Mouse (Mus musculus): ENCODE data around the gene Ccdc186. TPM values are rescaled to one million over a fixed set of nuclear protein-coding genes. Genes with fewer than 3 reads are reported as not detected.
"Not testable (repeated sequence)": the region's sequence is repeated elsewhere in the genome, so short reads cannot be mapped to it uniquely, and the experiment has no call there.

Ccdc186 gene
- polyA plus RNA-seq, 1 experiment from 2014 or later = 20.3 TPM

GRCm38 (mm10) chr19:56800930-56801655 lies 20.9 kb downstream of the Ccdc186 start:
- no peak overlapping the region for H3K9ac ChIP-seq

GRCm38 (mm10) chr19:56800226-56800625 lies 21.8 kb downstream of the Ccdc186 start:
- H3K4me3 ChIP-seq = no peak overlapping the region
- no peaks in the 10 kb centered on the region for H3K9me3 ChIP-seq (replicated peaks)
- no peak overlapping the region for H3K9ac ChIP-seq
- no peaks in the 10 kb centered on the region for H3K27me3 ChIP-seq (replicated peaks)
- no peak for ATAC-seq (ENCODE audit: insufficient number of reproducible peaks, low FRiP score)
- peaks cover 69% of the 10 kb centered on the region for H3K36me3 ChIP-seq
- WGBS = 42% methylated on average over 8 of the region's 8 CpGs
- H3K4me2 ChIP-seq = no peak overlapping the region
- H3K27ac ChIP-seq (ENCODE audit: poor library complexity, severe bottlenecking) = no peak overlapping the region
- peaks cover 45% of the 10 kb centered on the region for H3K4me1 ChIP-seq (replicated peaks)

More at GRCm38 (mm10) chr19:56800930-56801655, 20.9 kb downstream of the Ccdc186 start:
- H3K4me2 ChIP-seq = no peak overlapping the region
- H3K36me3 ChIP-seq = peaks cover 70% of the 10 kb centered on the region
- H3K27me3 ChIP-seq (replicated peaks) = no peaks in the 10 kb centered on the region
- peak; percentile 80 for ATAC-seq (ENCODE audit: insufficient number of reproducible peaks, low FRiP score)
- H3K27ac ChIP-seq (ENCODE audit: poor library complexity, severe bottlenecking) = peak overlapping the region; percentile 63
- WGBS = 16% methylated on average over 7 of the region's 7 CpGs
- no peaks in the 10 kb centered on the region for H3K9me3 ChIP-seq (replicated peaks)
- H3K4me3 ChIP-seq = no peak overlapping the region
- H3K4me1 ChIP-seq (replicated peaks) = peaks cover 45% of the 10 kb centered on the region

GRCm38 (mm10) chr19:56797376-56797775 lies 24.6 kb downstream of the Ccdc186 start:
- ATAC-seq (ENCODE audit: insufficient number of reproducible peaks, low FRiP score) = no peak
- 89% methylated on average over 11 of the region's 11 CpGs for WGBS
- H3K27me3 ChIP-seq (replicated peaks) = no peaks in the 10 kb centered on the region

GRCm38 (mm10) chr19:56788952-56789351 lies 33.0 kb downstream of the Ccdc186 start:
- Histone ChIP-seq H3K4me2 (no peak overlapping the region), H3K4me1 (replicated peaks) (no peaks in the 10 kb centered on the region), H3K4me3 (no peak overlapping the region), H3K27ac (ENCODE audit: poor library complexity, severe bottlenecking) (no peak overlapping the region), H3K9ac (no peak overlapping the region), H3K36me3 (peaks cover 54% of the 10 kb centered on the region), H3K27me3 (replicated peaks) (no peaks in the 10 kb centered on the region), H3K9me3 (replicated peaks) (no peaks in the 10 kb centered on the region)
- WGBS = 94% methylated on average over 5 of the region's 5 CpGs
- no peak for ATAC-seq (ENCODE audit: insufficient number of reproducible peaks, low FRiP score)

More at GRCm38 (mm10) chr19:56797376-56797775, 24.6 kb downstream of the Ccdc186 start:
- Histone ChIP-seq H3K27ac (ENCODE audit: poor library complexity, severe bottlenecking) (no peak overlapping the region), H3K9me3 (replicated peaks) (no peaks in the 10 kb centered on the region), H3K9ac (no peak overlapping the region), H3K4me3 (no peak overlapping the region), H3K4me1 (replicated peaks) (peaks cover 27% of the 10 kb centered on the region), H3K4me2 (no peak overlapping the region), H3K36me3 (peaks cover 85% of the 10 kb centered on the region)

- no peaks in the 10 kb centered on the region for H3K27me3 ChIP-seq (replicated peaks)
- H3K9ac ChIP-seq = no peak overlapping the region
- peaks cover 52% of the 10 kb centered on the region for H3K36me3 ChIP-seq
- H3K4me3 ChIP-seq = no peak overlapping the region
- WGBS = 89% methylated on average over 7 of the region's 7 CpGs
- H3K4me2 ChIP-seq = no peak overlapping the region
- no peak overlapping the region for H3K27ac ChIP-seq (ENCODE audit: poor library complexity, severe bottlenecking)
- H3K4me1 ChIP-seq (replicated peaks) = no peaks in the 10 kb centered on the region
- ATAC-seq (ENCODE audit: insufficient number of reproducible peaks, low FRiP score) = no peak
- H3K9me3 ChIP-seq (replicated peaks) = no peaks in the 10 kb centered on the region
Observed at GRCm38 (mm10) chr19:56787911-56788310, 34.1 kb downstream of the Ccdc186 start.

GRCm38 (mm10) chr19:56778532-56778931 lies 43.5 kb downstream of the Ccdc186 start:
- H3K4me1 ChIP-seq (replicated peaks) = peaks cover 40% of the 10 kb centered on the region
- not testable (repeated sequence) for H3K36me3 ChIP-seq; H3K4me3 ChIP-seq; H3K9ac ChIP-seq; H3K4me2 ChIP-seq; H3K9me3 ChIP-seq (replicated peaks); H3K27me3 ChIP-seq (replicated peaks); H3K27ac ChIP-seq (ENCODE audit: poor library complexity, severe bottlenecking); ATAC-seq (ENCODE audit: insufficient number of reproducible peaks, low FRiP score)
- 93% methylated on average over 7 of the region's 7 CpGs for WGBS

GRCm38 (mm10) chr19:56776719-56777382 lies 45.1 kb downstream of the Ccdc186 start:
- no peak overlapping the region for H3K27ac ChIP-seq (ENCODE audit: poor library complexity, severe bottlenecking)
- WGBS = 21% methylated on average over 16 of the region's 16 CpGs
- no peaks in the 10 kb centered on the region for H3K27me3 ChIP-seq (replicated peaks)
- no peak overlapping the region for H3K4me3 ChIP-seq
- no peaks in the 10 kb centered on the region for H3K36me3 ChIP-seq
- ATAC-seq (ENCODE audit: insufficient number of reproducible peaks, low FRiP score) = 0 out of 2 replicates have a peak, but pooled peaks have one; percentile 35
- no peak overlapping the region for H3K9ac ChIP-seq
- H3K4me2 ChIP-seq = peak overlapping the region; percentile 51
- H3K9me3 ChIP-seq (replicated peaks) = no peaks in the 10 kb centered on the region
- H3K4me1 ChIP-seq (replicated peaks) = peaks cover 43% of the 10 kb centered on the region

GRCm38 (mm10) chr19:56775893-56776718 lies 45.9 kb downstream of the Ccdc186 start:
- Histone ChIP-seq H3K4me2 (peak overlapping the region; percentile 73), H3K27me3 (replicated peaks) (no peaks in the 10 kb centered on the region), H3K27ac (ENCODE audit: poor library complexity, severe bottlenecking) (no peak overlapping the region), H3K9me3 (replicated peaks) (no peaks in the 10 kb centered on the region), H3K9ac (peak overlapping the region; percentile 47), H3K4me3 (peak overlapping the region; percentile 35), H3K4me1 (replicated peaks) (peaks cover 43% of the 10 kb centered on the region), H3K36me3 (no peaks in the 10 kb centered on the region)
- 5% methylated on average over 18 of the region's 18 CpGs for WGBS
- ATAC-seq (ENCODE audit: insufficient number of reproducible peaks, low FRiP score) = no peak

- Histone ChIP-seq H3K9ac (peak overlapping the region; percentile 47), H3K36me3 (no peaks in the 10 kb centered on the region), H3K4me3 (peak overlapping the region; percentile 35), H3K4me1 (replicated peaks) (peaks cover 43% of the 10 kb centered on the region), H3K27ac (ENCODE audit: poor library complexity, severe bottlenecking) (no peak overlapping the region), H3K4me2 (peak overlapping the region; percentile 73), H3K27me3 (replicated peaks) (no peaks in the 10 kb centered on the region), H3K9me3 (replicated peaks) (no peaks in the 10 kb centered on the region)
- no peak for ATAC-seq (ENCODE audit: insufficient number of reproducible peaks, low FRiP score)
- WGBS = 21% methylated on average over 24 of the region's 24 CpGs
Observed at GRCm38 (mm10) chr19:56774971-56775892, 46.8 kb downstream of the Ccdc186 start.

- WGBS = 19% methylated on average over 9 of the region's 9 CpGs
- peak overlapping the region; percentile 86 for H3K27ac ChIP-seq (ENCODE audit: poor library complexity, severe bottlenecking)
- H3K4me2 ChIP-seq = peak overlapping the region; percentile 34
- H3K9ac ChIP-seq = no peak overlapping the region
- H3K27me3 ChIP-seq (replicated peaks) = no peaks in the 10 kb centered on the region; the same call in 1 of the 2 replicates
- H3K36me3 ChIP-seq = no peaks in the 10 kb centered on the region
- peak; percentile 80 for ATAC-seq (ENCODE audit: insufficient number of reproducible peaks, low FRiP score)
- H3K4me1 ChIP-seq (replicated peaks) = peaks cover 45% of the 10 kb centered on the region
- no peak overlapping the region for H3K4me3 ChIP-seq
- H3K9me3 ChIP-seq (replicated peaks) = no peaks in the 10 kb centered on the region
Observed at GRCm38 (mm10) chr19:56774408-56774962, 47.5 kb downstream of the Ccdc186 start.
